Mouse (Mus musculus) forebrain, embryonic 16.5 days (tissue): ENCODE results near the gene Cep97. TPM values are rescaled to one million over a fixed set of nuclear protein-coding genes. Genes with fewer than 3 reads are reported as not detected.
"Not testable (repeated sequence)": the region's sequence is repeated elsewhere in the genome, so short reads cannot be mapped to it uniquely, and the experiment has no call there.

Experiments used
- ATAC-seq: fragments of 200-750 bp; cut with Nextera tagmentation; 2 replicates; pipeline ENCODE4 v1.8.0; 2017; ENCODE audit warnings: mild to moderate bottlenecking, moderate library complexity
- H3K27ac ChIP-seq: fragments of 300-500 bp; sonication (generic); 2 replicates; pipeline ENCODE4 v1.5.1; 2014; ENCODE audit warnings: low read length, control low read depth
- H3K27me3 ChIP-seq: fragments of 300-500 bp; sonication (generic); replicated peaks from 2 replicates; pipeline ENCODE4 v1.6.1; 2014; ENCODE audit warnings: low read length; ENCODE audit not compliant: control insufficient read depth, insufficient read depth
- H3K36me3 ChIP-seq: fragments of 300-500 bp; sonication (generic); 2 replicates; pipeline ENCODE4 v1.6.1; 2014; ENCODE audit not compliant: control insufficient read depth, insufficient read depth
- H3K4me1 ChIP-seq: fragments of 300-500 bp; sonication (generic); replicated peaks from 2 replicates; pipeline ENCODE4 v1.6.1; 2014; ENCODE audit warnings: low read length; ENCODE audit not compliant: control insufficient read depth, insufficient read depth
- H3K4me2 ChIP-seq: fragments of 300-500 bp; sonication (generic); 2 replicates; pipeline ENCODE4 v1.6.1; 2014; ENCODE audit warnings: mild to moderate bottlenecking, low read length, control low read depth
- H3K4me3 ChIP-seq: fragments of 300-500 bp; sonication (generic); replicated peaks from 2 replicates; pipeline ENCODE4 v1.5.1; 2014; ENCODE audit warnings: mild to moderate bottlenecking, low read length, control low read depth
- H3K9ac ChIP-seq: fragments of 300-500 bp; sonication (generic); replicated peaks from 2 replicates; pipeline ENCODE4 v1.6.1; 2014; ENCODE audit warnings: low read depth, low read length, control low read depth
- H3K9me3 ChIP-seq: fragments of 300-500 bp; sonication (generic); 2 replicates; pipeline ENCODE4 v1.6.1; 2016; ENCODE audit warnings: low read length; ENCODE audit not compliant: control insufficient read depth
- WGBS: fragments of 180-500 bp; shearing (Covaris S2); extraction: QIAGEN DNeasy Blood & Tissue Kit; methylation state at CpG from one replicate; pipeline ENCODE4 v1.1.7; 2014; 5-methylcytosine and 5-hydroxymethylcytosine counted together
- polyA plus RNA-seq: library from polyadenylated mRNA; unstranded; fragments of >200 nt; fragmentation: Nextera tagmentation; extraction: Ambion mirVana; gene quantifications from 2 replicates; pipeline ENCODE4 v1.2.1, GENCODE M21; 2015

The Cep97 gene
- polyA plus RNA-seq, 1 experiment from 2014 or later: 19.4 TPM

GRCm38 (mm10) chr16:55948963-55949362, 14.3 kb upstream of the Cep97 start:
- Histone ChIP-seq H3K36me3 (no peaks in the 10 kb centered on the region), H3K4me2 (no peak overlapping the region), H3K4me3 (no peak overlapping the region), H3K9me3 (no peaks in the 10 kb centered on the region), H3K27ac (no peak overlapping the region), H3K27me3 (no peaks in the 10 kb centered on the region), H3K9ac (no peak overlapping the region), H3K4me1 (no peaks in the 10 kb centered on the region)
- ATAC-seq: no peak
- WGBS: 72% methylated on average over 7 of the region's 7 CpGs

DNA sequence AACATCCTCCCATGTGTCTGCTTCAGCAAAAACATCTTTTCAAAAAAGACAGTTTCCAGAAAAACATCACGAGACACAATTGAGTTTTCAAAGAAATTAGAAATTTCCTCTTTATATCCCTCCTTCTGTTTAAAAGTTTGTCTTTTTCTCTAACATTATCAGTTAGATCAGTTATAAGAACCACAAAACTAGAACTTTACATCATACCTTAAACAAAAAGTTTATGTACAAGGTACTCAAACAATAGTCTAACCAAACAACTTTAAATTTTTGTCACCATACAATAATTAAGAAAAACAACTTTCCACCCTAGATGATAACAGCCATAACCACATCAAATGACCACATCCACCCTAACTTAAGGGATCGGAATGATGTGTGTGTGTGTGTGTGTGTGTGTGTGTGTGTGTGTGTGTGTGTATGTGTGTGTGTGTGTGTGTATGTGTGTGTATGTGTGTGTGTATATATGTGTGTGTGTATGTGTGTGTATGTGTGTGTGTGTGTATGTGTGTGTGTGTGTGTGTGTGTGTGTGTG, 13.3 kb upstream of the Cep97 start:
- not testable (repeated sequence) for H3K4me3 ChIP-seq, H3K36me3 ChIP-seq, H3K27me3 ChIP-seq, H3K9me3 ChIP-seq, H3K4me2 ChIP-seq, H3K9ac ChIP-seq, H3K4me1 ChIP-seq, H3K27ac ChIP-seq, ATAC-seq
- 91% methylated on average over 2 of the region's 2 CpGs for WGBS

DNA sequence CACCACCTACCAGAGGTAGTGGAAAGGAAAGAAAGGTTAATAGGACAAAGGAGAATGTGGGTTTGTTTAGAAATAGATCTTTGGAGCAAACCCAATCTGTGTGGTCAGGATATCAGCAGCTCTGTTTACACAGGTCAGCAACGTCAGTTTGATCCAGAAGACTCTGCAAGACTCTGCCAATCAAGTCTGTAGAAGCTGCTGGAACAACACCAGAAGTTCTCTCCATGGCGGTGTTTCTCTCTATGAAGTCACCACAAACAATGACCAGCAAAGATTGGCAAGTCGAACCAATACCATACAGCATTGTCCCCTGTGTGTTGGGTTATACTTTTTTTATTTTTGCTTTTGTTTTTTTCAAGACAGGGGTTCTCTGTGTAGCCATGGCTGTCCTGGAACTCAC, 12.6 kb upstream of the Cep97 start:
- Histone ChIP-seq H3K27ac (no peak overlapping the region), H3K9me3 (no peaks in the 10 kb centered on the region), H3K27me3 (no peaks in the 10 kb centered on the region), H3K4me2 (no peak overlapping the region), H3K4me1 (no peaks in the 10 kb centered on the region), H3K36me3 (no peaks in the 10 kb centered on the region), H3K4me3 (no peak overlapping the region), H3K9ac (no peak overlapping the region)
- ATAC-seq: no peak
- WGBS: 80% methylated on average over 3 of the region's 3 CpGs

GRCm38 (mm10) chr16:55940781-55941180, 6.1 kb upstream of the Cep97 start:
- H3K27ac ChIP-seq: no peak overlapping the region
- H3K4me2 ChIP-seq: no peak overlapping the region
- no peak overlapping the region for H3K4me3 ChIP-seq
- no peaks in the 10 kb centered on the region for H3K4me1 ChIP-seq
- no peaks in the 10 kb centered on the region for H3K36me3 ChIP-seq
- no peak overlapping the region for H3K9ac ChIP-seq
- ATAC-seq: no peak
- WGBS: 94% methylated on average over 4 of the region's 4 CpGs
- H3K27me3 ChIP-seq: no peaks in the 10 kb centered on the region
- H3K9me3 ChIP-seq: no peaks in the 10 kb centered on the region

DNA sequence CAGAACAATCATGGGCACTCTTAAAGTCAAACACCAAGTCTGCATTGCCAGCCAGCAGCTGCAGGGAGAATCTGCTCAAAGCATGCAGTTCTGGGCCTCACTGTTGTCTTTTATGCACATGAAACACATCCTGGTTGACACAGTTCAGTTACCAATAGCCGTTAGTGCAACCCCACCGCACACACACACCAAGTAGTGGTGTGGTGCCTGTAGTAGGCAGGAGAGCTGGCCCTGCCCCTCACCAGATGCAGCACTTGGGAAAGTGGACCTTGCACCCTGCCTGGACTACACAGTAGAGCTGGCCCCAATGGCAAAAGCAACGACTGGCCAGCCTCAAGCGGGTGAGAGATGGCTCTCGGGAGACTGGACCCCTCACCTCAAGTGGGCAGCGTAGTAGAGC, 5.0 kb upstream of the Cep97 start:
- Histone ChIP-seq H3K4me1 (peaks cover 2% of the 10 kb centered on the region; the same call in 1 of the 2 replicates), H3K9ac (no peak overlapping the region), H3K27me3 (no peaks in the 10 kb centered on the region), H3K4me2 (no peak overlapping the region), H3K9me3 (no peaks in the 10 kb centered on the region), H3K36me3 (no peaks in the 10 kb centered on the region), H3K27ac (no peak overlapping the region), H3K4me3 (no peak overlapping the region)
- WGBS: 80% methylated on average over 6 of the region's 6 CpGs
- ATAC-seq: no peak

DNA sequence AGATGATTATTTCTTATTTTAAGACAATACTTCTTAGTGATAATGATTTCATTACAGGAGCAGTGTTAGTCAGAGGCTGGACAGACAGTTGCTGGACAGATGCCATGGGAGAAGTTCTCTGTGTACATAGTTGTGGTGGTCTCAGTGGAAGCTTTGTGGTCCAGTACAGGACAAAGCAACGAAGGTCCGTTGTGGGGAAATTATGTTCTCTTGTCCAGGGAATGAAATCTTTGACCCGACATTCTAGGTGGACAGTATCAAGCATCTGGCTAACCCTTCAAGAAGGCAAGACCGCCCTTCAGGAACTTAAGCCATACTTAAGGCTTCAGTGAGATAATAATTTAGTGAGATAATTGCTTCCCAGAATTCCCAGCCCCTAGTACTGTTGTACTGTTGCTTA, 4.1 kb upstream of the Cep97 start:
- Histone ChIP-seq H3K4me1 (peaks cover 2% of the 10 kb centered on the region; the same call in 1 of the 2 replicates), H3K27me3 (no peaks in the 10 kb centered on the region), H3K36me3 (no peaks in the 10 kb centered on the region), H3K4me3 (no peak overlapping the region), H3K4me2 (no peak overlapping the region), H3K9ac (no peak overlapping the region), H3K27ac (no peak overlapping the region), H3K9me3 (no peaks in the 10 kb centered on the region)
- 83% methylated on average over 4 of the region's 4 CpGs for WGBS
- ATAC-seq: no peak

DNA sequence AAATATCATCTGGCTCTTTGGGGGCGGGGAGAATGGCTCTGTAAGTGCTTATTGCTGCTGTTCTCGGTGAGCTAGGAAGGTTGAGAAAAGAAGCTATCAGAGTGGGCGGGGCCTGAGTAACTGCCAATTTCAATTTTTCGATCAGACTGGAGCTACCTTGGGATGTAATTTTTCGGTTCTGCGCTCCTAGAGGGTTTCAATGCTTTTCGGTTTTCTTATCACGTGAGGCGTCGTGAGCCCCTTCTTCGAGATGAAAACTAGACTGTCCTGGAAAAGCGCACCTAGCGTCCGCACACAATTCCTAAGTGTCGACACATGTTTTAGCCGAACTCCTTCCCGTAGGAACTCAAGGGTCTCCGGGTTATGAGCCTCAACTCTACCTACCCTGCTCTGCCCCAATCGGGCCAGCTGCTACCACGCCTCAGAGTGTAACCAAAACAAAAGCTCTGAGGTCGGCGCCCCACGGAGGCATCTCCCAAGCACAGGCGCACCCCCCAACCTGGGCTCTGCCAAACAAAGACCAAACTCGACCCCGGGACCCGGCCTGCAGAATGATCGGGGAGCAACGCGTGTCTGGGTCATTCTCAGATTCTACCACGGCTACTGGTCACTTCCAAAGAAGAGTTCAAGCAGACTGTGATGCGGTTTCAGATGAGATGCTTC, 843 bp downstream of the Cep97 start:
- WGBS: under 1% methylated on average over 32 of the region's 32 CpGs
- Histone ChIP-seq H3K4me2 (peak overlapping the region; percentile 72), H3K27me3 (no peaks in the 10 kb centered on the region), H3K4me3 (peak overlapping the region; percentile 61), H3K9ac (peak overlapping the region; percentile 78), H3K27ac (peak overlapping the region; percentile 72), H3K9me3 (no peaks in the 10 kb centered on the region), H3K4me1 (peaks cover 6% of the 10 kb centered on the region; the same call in 1 of the 2 replicates), H3K36me3 (no peaks in the 10 kb centered on the region)
- peak; percentile 34 for ATAC-seq

- Histone ChIP-seq H3K9me3 (no peaks in the 10 kb centered on the region), H3K4me1 (no peaks in the 10 kb centered on the region), H3K4me3 (no peak overlapping the region), H3K36me3 (peaks cover 26% of the 10 kb centered on the region), H3K4me2 (no peak overlapping the region), H3K27ac (no peak overlapping the region), H3K27me3 (no peaks in the 10 kb centered on the region), H3K9ac (no peak overlapping the region)
- 95% methylated on average over 4 of the region's 4 CpGs for WGBS
- no peak for ATAC-seq
Observed at GRCm38 (mm10) chr16:55924010-55924409, 10.6 kb downstream of the Cep97 start.

DNA sequence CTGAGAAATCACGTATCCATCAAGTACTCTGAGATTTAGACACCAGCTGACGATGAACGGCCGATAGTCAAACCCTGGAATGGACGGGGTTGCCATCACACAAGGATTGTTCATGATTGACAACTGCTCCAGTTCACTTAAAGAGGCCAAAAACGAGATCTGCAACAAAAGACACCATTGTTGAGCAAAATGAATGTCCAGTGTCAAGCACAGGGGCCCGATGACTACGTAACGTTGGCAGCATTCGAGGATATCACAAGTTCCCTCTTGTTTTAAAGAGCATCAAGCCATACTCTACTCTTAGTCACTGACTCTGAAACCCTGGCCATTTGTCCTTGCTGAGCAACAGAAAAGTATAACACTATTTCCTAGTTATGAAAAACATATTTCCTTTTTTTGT, 12.6 kb downstream of the Cep97 start:
- 89% methylated on average over 10 of the region's 10 CpGs for WGBS
- no peak overlapping the region for H3K27ac ChIP-seq
- no peak overlapping the region for H3K9ac ChIP-seq
- no peaks in the 10 kb centered on the region for H3K4me1 ChIP-seq
- H3K27me3 ChIP-seq: no peaks in the 10 kb centered on the region
- H3K4me3 ChIP-seq: no peak overlapping the region
- ATAC-seq: no peak
- no peak overlapping the region for H3K4me2 ChIP-seq
- peaks cover 33% of the 10 kb centered on the region for H3K36me3 ChIP-seq
- no peaks in the 10 kb centered on the region for H3K9me3 ChIP-seq

DNA sequence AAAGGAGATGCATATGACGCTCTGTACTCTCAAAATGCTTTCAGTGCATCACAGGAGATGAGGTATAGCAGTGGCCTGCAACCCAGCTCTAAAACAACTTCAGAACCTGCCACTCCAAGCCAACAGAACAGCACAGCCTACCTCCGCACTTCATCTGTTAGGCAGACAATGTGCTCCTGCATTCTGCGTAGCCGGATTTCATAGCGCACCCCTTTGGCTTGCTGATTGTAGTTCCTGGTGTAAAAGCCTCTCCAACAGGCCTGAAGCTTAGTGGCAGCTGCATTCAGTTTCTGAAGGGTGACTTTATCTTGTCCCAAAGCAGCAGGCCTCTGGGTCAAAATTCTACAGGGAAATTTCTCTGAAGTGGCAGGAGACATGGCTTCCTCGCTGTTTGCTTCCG, 19.9 kb downstream of the Cep97 start:
- ATAC-seq: no peak
- no peak overlapping the region for H3K27ac ChIP-seq
- H3K4me2 ChIP-seq: no peak overlapping the region
- 97% methylated on average over 7 of the region's 7 CpGs for WGBS
- H3K4me3 ChIP-seq: no peak overlapping the region
- no peaks in the 10 kb centered on the region for H3K9me3 ChIP-seq
- peaks cover 34% of the 10 kb centered on the region for H3K36me3 ChIP-seq
- H3K27me3 ChIP-seq: no peaks in the 10 kb centered on the region
- H3K9ac ChIP-seq: no peak overlapping the region
- H3K4me1 ChIP-seq: no peaks in the 10 kb centered on the region
